Mouse (Mus musculus) retina, adult 2 months (tissue): ENCODE data around the gene Zfp367.

ENCODE experiments used
- DNase-seq: peaks from one replicate; pipeline ENCODE4 v3.0.0-alpha.2; 2012; ENCODE audit warnings: low read depth, low spot score

Zfp367 gene

DNA sequence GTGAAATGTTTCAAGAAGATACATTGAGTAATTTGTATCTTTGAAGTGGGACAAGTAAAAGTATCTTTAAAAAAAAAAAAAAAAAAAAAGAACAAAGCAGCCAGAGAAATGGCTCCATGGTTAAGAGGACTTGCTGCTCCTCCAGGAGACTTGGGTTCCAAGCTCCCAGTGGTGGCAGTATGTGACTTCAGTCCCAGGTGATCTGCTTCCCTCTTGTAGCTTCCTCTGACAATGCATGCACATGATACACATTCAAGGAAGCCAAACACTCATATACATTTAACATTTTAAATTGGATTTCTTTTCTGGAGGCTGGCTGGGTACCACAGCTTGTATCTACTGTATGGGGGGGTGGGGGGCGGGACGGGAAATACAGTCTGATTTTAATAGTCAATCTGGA, 1.6 kb upstream of the Zfp367 start:
- no peak for DNase-seq

DNA sequence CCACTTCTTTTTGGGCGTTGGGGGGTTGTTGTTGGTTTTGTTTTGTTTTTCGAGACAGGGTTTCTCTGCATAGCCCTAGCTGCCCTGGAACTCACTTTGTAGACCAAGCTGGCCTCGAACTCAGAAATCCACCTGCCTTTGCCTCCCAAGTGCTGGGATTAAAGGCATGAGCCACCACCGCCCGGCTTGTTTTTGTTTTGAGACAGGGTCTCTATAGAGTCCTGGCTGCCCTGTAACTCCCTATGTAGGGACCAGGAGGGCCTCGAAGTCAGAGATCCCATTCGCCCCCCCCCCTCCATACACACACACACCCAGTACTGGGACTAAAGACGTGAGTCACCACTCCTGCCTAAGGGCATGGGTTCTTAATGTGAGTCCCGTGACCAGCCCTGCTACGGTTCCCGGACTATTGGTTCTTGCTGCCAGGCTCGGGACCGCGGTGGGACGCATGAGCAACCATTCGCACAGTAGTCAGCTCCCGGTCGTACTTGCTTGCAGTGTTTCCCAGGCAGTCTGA, 807 bp upstream of the Zfp367 start:
- no peak for DNase-seq

DNA sequence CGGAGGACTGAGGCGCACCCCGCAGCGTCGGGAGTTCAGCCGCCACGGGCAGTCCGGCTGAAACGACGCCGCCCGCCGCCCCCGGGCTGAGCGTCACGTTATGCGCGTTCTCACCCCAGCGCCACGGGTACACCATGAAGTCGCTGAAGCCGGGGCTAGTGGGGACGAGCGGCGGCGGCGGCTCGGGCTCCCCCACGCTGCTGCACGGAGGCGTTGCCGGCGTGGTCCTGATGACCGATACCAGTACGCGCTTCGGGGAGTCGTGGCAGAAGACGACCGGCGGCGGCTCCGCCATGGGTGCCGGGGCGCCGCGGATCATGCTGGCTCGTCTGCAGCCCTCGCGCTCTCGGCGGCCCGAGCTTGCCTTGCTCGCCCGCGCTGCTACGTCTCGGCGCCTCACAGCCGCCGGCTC, 325 bp downstream of the Zfp367 start:
- DNase-seq = no peak

DNA sequence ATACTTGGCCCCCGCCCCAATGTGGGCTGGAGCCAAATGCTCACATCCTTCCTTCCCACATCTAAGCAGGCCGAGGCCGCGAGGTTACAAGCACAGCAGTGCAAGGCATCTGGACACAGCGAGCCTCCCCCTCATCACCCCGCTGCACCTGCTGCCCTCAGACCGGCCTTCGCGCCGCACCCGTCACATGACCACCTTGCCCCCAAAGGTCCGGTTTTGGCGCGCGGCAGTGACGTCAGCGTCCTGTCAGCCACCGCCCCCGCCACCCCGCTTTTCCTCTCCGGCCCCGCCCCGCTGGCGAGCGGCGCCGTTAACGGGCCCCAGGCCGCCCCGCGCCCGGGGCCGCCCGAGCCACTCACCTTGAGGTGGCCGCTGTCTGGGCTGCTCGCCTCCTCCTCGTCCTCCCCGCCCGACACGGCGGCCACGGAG, 747 bp downstream of the Zfp367 start:
- DNase-seq = peak; percentile 64

DNA sequence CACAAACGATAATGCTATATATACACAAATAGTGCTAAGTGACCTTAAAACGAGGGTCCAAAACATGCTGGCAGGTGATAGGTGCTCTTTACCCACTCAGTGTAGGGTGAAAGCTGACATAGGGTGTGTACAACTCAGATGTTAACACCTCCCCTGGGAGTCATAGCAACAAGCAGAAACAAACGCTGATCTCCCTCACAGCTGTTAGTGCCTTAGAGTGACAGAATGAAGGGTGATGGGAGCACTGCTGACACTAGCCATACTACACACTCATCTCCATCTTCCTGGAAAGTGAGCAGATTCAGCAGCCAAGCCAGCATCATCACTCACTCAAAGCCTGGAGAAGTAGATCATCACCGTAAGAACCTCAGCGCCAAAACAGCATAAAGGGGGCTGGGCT, 2.9 kb downstream of the Zfp367 start:
- DNase-seq = no peak

DNA sequence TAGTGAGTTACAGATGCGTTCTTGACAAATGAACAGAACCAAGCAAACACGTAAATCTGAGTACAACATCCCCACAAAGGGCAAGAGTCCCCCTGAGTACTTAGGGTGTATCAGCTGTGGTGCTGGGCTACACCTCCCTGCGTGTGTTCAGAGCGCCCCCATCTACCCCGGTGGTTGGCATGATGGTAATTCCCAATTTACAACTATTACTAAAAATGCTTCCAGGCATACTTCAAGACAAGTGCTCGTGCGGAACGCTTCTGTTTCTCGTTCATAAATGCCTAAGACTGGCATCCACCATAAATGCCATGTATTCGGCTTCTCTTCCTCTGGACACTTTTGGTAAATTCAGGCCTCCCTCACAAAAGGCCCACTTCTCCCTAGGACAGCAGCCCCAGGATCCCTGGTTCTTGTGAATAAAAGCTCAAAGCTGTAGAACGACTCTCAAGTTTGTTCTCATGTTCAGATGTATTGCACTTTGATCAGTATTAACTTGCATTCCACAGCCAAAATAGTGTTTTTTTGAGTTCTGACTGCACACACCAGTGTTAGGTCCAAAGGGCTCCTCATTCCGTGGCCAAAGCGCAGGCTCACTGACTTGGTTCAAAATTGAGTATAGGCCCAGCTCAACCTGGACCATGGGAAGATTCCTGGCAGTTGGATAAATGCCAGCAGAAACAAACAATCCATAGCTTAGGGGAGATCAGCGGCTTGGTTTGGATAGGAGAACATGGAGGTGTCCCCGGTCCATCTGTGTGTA, 23.2 kb downstream of the Zfp367 start:
- DNase-seq = no peak

DNA sequence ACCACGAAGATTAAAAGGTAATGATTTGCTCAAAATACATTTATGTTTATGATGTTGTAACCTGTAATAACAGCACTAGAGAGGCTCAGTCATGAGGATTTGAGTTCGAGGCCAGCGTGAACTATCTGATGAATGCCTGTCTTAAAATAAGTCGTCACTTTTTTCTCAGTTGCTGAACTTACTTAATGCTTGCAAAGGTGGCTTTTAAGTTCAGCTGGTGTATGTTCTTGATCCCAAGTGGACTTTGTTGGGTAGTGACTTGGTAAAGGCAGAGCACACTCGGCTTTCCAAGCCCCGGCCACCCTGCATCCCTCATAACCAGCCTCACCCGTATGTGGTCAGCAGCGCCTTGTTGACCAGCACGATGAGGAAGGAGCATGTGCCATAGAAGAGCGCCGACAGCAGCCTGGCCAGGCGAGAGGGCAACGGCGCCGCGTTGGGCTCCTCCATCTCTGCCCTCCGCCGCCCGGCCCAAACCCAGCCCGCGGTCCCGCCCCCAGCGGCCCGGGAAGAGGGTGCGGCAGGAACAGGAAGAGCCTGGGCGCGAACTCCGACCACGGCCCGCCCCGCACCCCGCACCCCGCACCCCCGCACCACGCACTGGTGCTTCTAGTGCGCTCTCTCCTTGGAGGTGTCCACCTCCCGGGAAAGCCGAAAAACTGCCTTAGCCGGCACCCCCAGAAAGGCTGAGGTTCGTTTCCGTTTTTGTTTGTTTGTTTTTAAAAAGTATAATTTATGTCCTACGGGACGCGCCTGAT, 24.0 kb downstream of the Zfp367 start, which contains the start of gene Slc35d2:
Gene Slc35d2, minus strand, starts transcription at position 511 of the 758 bp plus-strand sequence.
- DNase-seq = no peak

GRCm38 (mm10) chr13:64126316-64126715, 26.7 kb downstream of the Zfp367 start:
- no peak for DNase-seq

- DNase-seq = no peak
Measured at GRCm38 (mm10) chr13:64124886-64125285, 28.1 kb downstream of the Zfp367 start.

GRCm38 (mm10) chr13:64123491-64124188, 29.4 kb downstream of the Zfp367 start:
- DNase-seq = no peak

- DNase-seq = no peak
Measured at GRCm38 (mm10) chr13:64120760-64121159, 32.2 kb downstream of the Zfp367 start.

DNA sequence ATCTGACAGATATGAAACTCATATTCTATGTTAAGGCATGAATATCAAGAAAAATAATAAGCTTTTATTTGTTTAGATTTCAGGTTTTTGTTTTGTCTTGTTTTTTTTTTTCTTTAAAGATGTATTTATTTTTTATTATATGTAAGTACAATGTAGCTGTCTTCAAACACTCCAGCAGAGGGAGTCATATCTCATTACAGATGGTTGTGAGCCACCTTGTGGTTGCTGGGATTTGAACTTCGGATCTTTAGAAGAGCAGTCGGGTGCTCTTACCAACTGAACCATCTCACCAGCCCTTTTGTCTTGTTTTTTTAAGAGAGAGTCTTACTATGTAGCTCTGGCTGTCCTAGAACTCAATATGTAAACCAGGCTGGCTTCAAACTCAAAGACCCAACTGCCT, 35.6 kb downstream of the Zfp367 start:
- no peak for DNase-seq

GRCm38 (mm10) chr13:64110421-64110820, 42.6 kb downstream of the Zfp367 start:
- no peak for DNase-seq

DNA sequence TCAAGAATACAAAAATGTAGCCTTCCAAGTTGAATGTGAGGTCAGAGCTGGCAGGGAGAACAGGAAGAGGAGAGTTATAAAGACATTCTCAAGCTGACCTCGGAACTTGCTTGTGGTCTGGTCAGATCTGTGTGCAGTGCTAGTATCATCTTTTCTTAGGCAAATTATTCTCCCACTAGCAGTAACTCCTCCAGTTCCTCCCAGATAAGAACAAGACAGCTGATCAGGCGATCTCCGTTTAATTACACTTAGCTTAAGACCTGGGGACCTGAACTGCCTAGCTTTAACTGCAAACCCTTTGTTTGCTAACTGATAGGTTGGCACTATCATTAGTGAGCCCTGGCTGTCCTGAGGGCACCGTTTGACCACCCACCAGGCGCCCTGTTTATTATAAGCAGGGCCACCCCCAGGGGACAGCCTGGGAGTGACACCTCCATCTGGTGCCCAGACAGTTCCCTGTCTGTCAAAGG, 44.6 kb downstream of the Zfp367 start:
- DNase-seq = no peak

DNA sequence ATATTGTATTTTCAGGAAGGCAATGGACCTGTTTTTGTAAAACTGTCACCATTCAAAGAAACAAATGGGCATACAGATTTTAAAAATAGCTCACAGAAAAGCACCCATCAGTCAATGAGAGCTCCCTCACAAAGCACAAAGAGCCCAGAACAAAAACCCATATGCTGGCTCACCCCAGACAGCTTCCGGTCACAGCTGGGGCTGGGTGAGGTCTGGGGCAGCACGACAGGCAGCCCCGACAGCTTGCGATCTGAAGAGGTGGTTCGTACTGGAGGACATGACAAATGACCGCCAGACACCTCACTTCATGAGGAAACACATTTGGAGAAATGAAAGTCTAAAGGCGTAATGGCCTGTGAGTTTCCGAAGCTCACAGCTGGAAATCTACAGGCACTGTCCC, 45.5 kb downstream of the Zfp367 start:
- DNase-seq = no peak

DNA sequence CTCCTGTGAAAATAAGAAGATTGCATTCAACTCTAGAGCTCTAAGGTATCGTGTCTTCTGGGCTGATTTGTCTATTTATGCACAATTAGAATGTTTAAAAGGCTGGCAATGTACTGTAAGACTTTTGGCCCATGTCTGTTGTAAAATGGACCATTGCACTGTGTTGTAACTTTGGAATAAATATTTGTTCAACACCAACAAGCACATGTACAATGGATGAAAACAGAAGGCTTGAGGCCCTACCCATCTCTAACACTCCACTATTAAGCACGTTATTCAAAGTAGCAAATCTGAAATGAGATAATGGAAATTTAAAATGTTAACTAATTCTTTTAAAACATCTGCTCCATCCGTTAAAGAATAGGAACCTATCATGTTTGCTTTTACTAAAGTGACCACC, 45.9 kb downstream of the Zfp367 start:
- no peak for DNase-seq

GRCm38 (mm10) chr13:64105690-64106089, 47.3 kb downstream of the Zfp367 start:
- no peak for DNase-seq

GRCm38 (mm10) chr13:64100186-64100585, 52.8 kb downstream of the Zfp367 start:
- DNase-seq = no peak

DNA sequence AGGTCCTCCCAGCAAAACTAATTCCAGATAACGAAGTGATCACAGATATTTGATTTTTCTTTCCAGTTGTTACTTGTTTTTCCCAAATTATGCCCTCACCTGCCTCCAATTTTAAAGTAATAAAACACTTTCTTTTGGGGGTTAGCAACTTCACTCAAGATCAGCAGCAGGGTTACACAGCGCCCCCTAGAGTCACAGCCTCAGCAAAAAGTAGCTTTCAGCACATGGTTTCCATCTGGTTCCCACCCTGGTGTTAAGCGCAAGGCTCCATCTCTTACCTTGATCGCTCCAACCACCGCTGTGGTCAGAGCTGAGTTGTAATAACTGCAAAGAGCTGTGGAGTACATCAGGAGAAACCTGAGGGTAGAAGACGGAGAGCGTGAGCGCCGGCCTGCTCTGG, 54.0 kb downstream of the Zfp367 start:
- no peak for DNase-seq

- DNase-seq = peak; percentile 20
Measured at GRCm38 (mm10) chr13:64093341-64093740, 59.7 kb downstream of the Zfp367 start.

GRCm38 (mm10) chr13:64092752-64093151, 60.2 kb downstream of the Zfp367 start:
- DNase-seq = no peak

DNA sequence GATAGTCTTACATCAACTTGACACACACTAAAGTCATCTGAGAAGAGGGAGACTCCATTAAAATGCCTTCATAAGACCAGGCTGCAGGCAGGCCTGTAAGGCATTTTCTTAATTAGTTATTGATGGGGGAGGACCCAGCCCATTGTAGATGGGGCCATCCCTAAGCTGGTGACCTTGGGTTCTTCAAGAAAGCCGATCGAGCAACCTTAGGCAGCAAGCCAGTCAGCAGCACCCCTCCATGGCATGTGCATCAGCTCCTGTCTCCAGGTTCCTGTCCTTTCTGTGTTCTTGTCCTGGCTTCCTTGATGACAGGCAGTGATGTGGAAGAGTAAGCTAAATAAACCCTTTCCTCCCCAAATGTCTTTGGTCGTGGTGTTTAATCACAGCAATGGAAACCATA, 60.9 kb downstream of the Zfp367 start:
- DNase-seq = no peak
